Mouse (Mus musculus): ENCODE data around the gene Eri3.

The Eri3 gene

DNA sequence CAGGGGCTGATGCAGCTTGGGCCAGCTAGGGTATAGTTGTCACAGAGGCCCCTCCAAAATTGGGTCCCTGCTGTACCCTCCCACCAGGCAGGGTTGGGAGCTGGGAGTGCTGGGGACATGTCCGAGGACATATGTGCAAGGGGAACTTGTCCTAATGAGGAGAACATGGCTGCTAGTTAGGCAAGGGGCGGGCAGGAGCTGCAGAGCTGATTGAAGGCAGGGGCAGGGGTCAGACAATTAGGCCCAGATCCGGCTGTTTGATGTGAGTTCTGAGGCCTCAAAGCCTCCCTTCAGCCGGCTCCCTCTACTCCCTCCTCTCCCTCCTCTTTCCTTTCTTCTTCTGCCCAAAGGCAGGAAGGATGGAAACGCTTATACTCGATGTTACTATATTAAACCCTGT is 106.8 kb downstream of the Eri3 start:
- DNase-seq (ENCODE audit: low read depth, low spot score) = no peak

DNA sequence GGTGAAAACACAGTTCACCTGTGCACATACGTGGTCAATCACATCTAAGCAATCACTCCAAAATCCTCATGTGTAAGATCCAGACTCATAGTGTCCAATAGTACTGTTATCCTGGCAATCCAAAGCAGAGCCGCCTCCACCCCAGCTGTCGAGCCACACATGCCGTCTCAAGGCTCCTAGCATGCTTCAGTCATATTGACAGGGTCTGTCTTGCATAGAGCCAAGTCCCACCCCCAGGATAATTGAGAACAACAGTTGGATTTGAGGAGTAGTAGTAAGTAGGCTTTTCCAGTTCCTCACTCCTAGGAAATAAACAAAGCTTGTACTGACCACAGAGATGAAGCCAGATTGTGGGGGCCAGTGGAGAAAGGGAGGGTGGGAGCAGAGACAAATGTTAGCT is 107.5 kb downstream of the Eri3 start:
- DNase-seq (ENCODE audit: low read depth, low spot score) = no peak

DNA sequence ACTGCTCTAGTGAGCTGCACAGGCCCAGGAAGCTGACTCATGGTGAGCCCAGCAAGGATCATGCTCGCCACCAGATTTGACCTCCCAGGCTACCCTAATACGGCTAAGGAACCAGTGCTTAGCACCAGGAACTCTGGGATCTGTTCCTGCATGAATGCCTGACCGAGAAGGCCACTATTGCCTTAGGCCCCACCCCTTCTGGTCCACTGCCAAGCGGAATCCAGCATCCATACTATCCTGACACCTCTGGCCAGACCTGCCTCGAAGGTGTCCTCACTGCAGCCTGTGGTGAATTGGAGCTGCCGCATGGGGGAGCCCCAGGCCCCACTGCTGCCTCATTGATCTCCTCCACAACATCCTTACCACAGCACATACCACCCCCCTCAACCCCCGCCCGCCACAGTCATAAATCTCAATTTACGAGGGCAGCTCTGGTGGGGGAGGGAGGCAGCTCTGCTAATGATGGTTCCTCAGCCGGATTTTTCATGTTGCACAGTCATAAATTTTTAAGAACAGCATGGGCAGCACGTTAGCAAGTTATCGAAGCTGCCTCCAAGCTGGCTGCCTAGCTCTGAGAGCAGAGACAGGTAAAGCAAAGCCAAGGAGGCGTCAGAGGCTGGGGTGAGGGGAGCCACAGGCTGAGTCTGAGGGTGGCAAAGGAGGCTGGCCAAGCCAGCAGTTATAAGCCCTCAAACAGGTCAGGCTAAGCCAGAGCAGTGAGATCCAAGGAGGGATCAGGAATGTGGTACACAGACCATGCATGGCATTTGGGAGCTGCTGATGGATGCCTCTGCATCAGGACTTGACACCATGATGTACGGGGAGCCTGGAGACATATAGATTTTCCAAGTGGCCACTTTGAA is 108.6 kb downstream of the Eri3 start:
- DNase-seq (ENCODE audit: low read depth, low spot score) = peak; percentile 65

GRCm38 (mm10) chr4:117660001-117660400 is 109.8 kb downstream of the Eri3 start:
- no peak for DNase-seq (ENCODE audit: low read depth, low spot score)

- DNase-seq (ENCODE audit: low read depth, low spot score) = no peak
Measured at GRCm38 (mm10) chr4:117664411-117665137, 114.4 kb downstream of the Eri3 start.

- DNase-seq (ENCODE audit: low read depth, low spot score) = no peak
Measured at GRCm38 (mm10) chr4:117665531-117665930, 115.4 kb downstream of the Eri3 start.

DNA sequence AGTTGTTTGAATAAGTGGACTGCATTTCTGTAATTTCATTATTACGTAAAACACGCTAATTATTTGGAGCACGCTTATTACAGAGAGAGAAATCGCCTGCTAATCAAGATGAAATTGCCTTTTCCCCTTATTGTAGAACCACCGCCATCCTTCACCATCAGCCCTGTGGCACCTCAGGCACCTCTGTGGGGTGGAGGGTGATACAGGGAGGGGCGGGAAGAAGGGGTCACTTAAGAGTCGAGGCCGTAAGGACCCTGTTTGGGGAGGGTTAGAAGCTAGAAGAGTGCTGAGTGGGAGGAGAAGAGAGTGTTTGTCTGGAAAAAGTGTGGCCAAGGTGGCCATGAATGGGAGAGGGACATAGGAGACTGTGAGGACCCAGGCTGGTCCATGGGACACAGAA is 115.9 kb downstream of the Eri3 start:
- no peak for DNase-seq (ENCODE audit: low read depth, low spot score)

GRCm38 (mm10) chr4:117669874-117670273 is 119.7 kb downstream of the Eri3 start:
- DNase-seq (ENCODE audit: low read depth, low spot score) = no peak

GRCm38 (mm10) chr4:117672042-117672441 is 121.9 kb downstream of the Eri3 start:
- no peak for DNase-seq (ENCODE audit: low read depth, low spot score)

DNA sequence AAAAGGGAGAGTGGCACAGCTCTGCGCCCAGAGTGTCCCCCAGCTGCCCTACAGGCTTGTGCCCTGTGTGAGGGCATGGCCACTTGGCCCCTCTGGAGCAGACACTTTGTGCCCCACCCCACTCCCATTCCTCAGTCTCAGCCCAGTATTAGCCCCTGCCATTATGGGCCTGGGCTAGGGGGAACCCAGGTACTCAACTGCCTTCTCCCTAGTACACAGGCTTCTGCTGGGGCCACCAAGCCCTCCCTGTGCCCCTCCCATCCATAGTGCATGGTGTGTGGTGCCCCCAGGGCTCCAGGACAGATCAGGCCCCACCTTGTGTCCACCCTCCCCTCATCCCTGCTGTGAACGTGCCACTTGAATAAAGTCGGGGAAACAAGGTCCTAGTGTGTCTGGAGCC is 123.7 kb downstream of the Eri3 start:
- DNase-seq (ENCODE audit: low read depth, low spot score) = no peak

GRCm38 (mm10) chr4:117676903-117677302 is 126.7 kb downstream of the Eri3 start:
- peak; percentile 85 for DNase-seq (ENCODE audit: low read depth, low spot score)

- DNase-seq (ENCODE audit: low read depth, low spot score) = peak; percentile 40
Measured at GRCm38 (mm10) chr4:117680963-117681362, 130.8 kb downstream of the Eri3 start.

GRCm38 (mm10) chr4:117681931-117682461 is 131.8 kb downstream of the Eri3 start, which contains the start of gene Dmap1:
Gene Dmap1 (minus strand): TSS chr4:117682273.
- peak; percentile 85 for DNase-seq (ENCODE audit: low read depth, low spot score)

GRCm38 (mm10) chr4:117682463-117682862 is 132.3 kb downstream of the Eri3 start:
- DNase-seq (ENCODE audit: low read depth, low spot score) = no peak

DNA sequence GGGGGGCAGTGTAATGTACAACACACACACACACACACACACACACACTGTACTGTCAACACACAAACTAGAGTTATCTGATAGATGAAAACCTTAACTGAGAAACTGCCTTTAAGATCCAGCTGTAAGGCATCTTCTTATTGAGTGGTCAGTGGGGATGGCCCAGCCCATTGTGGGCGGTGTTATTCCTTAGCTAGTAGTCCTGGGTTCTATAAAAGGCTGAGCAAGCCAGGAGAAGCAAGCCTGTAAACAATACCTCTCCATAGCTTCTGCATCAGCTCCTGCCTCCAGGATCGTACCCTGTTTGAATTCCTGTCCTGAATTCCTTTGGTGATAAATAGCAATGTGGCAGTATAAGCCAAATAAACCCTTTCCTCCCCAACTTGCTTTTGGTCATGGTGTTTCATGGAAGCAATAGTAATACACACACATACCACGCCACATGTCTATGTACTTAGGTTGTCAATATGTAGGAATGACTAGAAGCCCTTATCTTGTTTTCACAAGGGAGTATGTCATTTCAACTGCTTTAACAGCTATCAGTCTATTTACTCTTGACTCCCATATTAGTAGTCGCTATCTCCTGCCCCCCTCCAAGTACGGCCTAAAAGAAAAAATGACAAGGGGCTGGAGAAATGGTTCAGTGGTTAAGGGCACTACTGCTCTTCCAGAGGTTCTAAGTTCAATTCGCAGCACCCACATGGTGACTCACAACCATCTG is 133.0 kb downstream of the Eri3 start:
- DNase-seq (ENCODE audit: low read depth, low spot score) = no peak

GRCm38 (mm10) chr4:117686354-117686753 is 136.2 kb downstream of the Eri3 start:
- DNase-seq (ENCODE audit: low read depth, low spot score) = no peak

DNA sequence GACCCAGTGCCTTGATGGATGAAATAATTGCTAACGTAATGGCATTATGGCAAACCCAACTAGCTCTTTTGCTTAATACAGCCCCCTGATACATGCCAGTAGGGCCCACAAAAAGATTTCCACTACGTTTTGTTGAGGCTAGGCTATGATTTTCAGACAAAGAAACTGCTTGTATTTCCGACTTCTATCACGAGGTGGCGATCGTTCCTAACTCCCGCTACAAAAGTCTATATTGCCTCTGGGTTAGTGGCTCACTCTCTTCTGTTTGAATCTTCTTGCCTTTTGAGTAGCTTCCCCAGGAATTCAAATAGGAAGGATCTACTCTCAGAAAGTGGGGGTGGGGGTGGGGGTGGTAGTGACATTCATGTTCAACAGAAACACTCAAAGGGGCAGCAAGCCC is 155.2 kb downstream of the Eri3 start:
- peak; percentile 78 for DNase-seq (ENCODE audit: low read depth, low spot score)

DNA sequence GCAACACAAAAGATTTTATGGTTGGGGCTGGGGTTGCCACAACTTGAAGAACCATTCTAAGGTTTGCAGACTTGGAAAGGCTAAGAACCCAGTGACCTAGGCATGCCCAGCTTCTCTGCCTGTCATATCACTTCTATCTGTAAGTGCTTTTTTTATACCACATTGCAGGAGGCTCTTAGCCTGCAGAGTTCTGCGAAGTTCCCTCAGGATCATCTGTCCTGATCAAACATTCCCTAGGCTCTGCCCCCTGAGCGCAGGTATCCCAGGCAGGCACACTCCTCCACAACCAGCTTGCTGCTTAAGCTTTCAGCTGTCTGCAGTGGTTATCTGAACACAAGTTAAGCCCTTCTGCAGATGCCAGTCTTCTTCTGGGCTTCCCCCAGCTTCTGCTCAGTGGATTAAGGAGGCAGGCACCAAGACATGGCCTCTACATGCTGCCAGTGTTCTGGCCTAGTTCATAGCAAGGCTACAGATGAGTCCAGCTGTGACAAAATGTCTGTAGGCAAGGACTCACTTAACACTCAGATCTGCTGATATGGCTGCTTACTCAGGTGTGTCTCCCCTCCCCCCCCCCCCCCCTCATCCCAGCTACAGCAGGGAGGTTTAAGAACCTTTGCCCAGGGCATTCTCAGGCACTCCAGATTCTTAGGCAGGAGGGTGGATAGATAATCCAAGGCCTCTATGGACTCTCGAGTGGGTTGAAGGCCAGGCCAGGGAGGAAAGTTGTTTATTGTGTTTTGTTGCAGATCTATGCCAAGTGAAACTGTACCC is 158.8 kb downstream of the Eri3 start:
- no peak for DNase-seq (ENCODE audit: low read depth, low spot score)

- DNase-seq (ENCODE audit: low read depth, low spot score) = no peak
Measured at GRCm38 (mm10) chr4:117712314-117712713, 162.1 kb downstream of the Eri3 start.

DNA sequence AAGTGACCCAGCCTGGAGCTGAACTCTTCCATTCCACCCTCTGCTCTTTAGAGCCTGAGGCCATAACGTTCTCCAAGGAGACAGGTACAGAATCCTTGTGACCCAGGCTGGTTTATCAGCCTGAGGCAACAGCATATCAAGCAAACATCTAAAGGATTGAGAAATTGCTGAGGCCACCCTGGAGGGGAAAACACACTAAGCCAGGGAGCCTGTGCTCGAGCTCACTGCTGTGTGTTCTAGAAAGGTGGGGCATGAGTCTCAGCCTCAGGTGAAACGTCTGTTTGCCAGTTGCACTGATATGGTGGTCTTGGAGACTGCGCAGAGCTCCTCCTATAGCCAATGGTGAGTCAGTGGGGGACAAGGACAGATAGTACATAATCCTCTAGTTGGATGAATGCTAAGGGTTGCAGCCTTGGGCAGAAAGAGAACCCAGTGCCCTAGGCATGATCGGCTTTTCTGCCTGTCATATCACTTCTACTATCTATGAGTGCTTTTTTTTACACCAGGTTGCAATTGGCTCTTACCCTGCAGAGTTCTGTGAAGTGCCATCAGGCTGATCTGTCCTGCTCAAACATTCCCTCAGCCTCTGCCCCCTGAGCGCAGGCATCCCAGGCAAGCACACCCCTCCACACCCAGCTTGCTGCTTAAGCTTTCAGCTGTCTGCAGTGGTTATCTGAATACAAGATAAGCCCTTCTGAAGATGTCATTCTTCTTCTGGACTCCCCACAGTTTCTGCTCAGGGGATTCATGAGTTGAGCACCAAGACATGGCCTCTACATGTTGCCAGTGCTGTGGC is 163.3 kb downstream of the Eri3 start:
- DNase-seq (ENCODE audit: low read depth, low spot score) = no peak
